In the genomic region with DNA sequence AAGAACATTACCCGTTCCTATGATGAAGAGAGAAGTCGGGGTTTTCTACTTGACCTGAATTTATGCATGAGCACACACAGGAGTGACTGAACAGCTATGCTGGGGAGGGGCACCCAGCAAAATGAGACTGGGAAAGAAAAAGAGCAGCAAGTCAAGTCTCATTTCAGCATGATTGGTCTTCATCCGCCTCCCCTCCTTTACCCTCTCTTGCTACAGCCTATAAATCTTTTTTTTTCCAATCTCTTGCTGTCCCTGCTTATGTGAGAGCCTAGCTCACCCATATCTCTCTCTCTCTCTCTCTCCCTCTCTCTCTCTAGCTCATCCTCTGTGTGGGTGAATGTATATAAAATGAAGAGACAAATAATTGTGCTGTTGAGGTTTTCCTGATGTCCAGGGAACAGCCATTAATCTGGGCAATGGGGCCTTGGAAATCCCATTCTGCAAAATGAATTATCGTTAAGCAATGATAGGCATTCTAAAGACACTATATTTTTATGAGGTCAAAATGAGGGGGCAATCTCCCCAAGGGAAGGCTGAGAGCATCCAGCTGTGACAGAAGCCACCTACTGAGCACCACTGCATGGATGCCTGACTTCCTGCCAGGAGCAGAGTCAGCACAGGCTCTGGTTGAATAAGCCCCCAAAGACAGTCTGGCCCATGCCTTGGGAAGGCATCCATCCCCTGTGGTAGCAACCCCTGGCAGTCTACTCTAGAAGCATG, we compare ENCODE assay signal across 10 mouse cellular contexts.
DNase-seq lines count a peak whose midpoint lies in the region; ATAC-seq and TF ChIP-seq lines count a peak whose summit lies in the region.
"Had no signal": no experiment of that assay in that cellular context is flagged by ENCODE, and none has a peak within 500 bp of the region (broad histone marks: within the 10 kb centered on the region; RNA-seq: fewer than 3 reads in every experiment).

No protein-coding gene starts in this region.

- H3K9me3 ChIP-seq in lung, postnatal 0 days (ENCODE audit: low read length): no peaks in the 10 kb centered on the region
- no peaks in the 10 kb centered on the region for H3K9me3 ChIP-seq in hindbrain, embryonic 15.5 days
- no peaks in the 10 kb centered on the region for H3K9me3 ChIP-seq in stomach, embryonic 15.5 days

- WGBS in lung, postnatal 0 days: 49% methylated on average over 4 of the region's 4 CpGs
- WGBS in lung, adult 2 months: 63% methylated on average over 4 of the region's 4 CpGs
- 18% methylated on average over 4 of the region's 4 CpGs for WGBS in hindbrain, embryonic 15.5 days
- 31% methylated on average over 4 of the region's 4 CpGs for WGBS in stomach, embryonic 15.5 days

- peak overlapping the region; percentile 10; the same call in 1 of the 2 replicates for H3K27ac ChIP-seq in lung, postnatal 0 days (ENCODE audit: low read length)
- peak overlapping the region; percentile 76 for H3K27ac ChIP-seq in hindbrain, embryonic 15.5 days (replicated peaks)
- peak overlapping the region; percentile 31; the same call in 1 of the 2 replicates for H3K27ac ChIP-seq in stomach, embryonic 15.5 days
- H3K27ac ChIP-seq: macrophage had no signal

- no peak for TF ChIP-seq CTCF in lung, postnatal 0 days (IDR thresholded peaks at IDR 0.05)
- TF ChIP-seq CTCF in lung, adult 2 months (IDR thresholded peaks at IDR 0.05; ENCODE audit: insufficient read depth, low read length): no peak

- H3K9ac ChIP-seq in lung, postnatal 0 days (replicated peaks; ENCODE audit: low read depth): no peak overlapping the region
- no peak overlapping the region; the same call in 1 of the 2 replicates for H3K9ac ChIP-seq in hindbrain, embryonic 15.5 days
- no peak overlapping the region for H3K9ac ChIP-seq in stomach, embryonic 15.5 days

- H3K4me1 ChIP-seq in lung, postnatal 0 days (ENCODE audit: insufficient read depth, low read depth, low read length): peaks cover 10% of the 10 kb centered on the region; the same call in 1 of the 2 replicates
- peaks cover 3% of the 10 kb centered on the region; the same call in 1 of the 2 replicates for H3K4me1 ChIP-seq in lung, adult 2 months (ENCODE audit: control insufficient read depth, insufficient read depth, low read length)
- peaks cover 74% of the 10 kb centered on the region for H3K4me1 ChIP-seq in hindbrain, embryonic 15.5 days (replicated peaks)
- peaks cover 28% of the 10 kb centered on the region for H3K4me1 ChIP-seq in stomach, embryonic 15.5 days

- peak; percentile 70 for ATAC-seq in lung, postnatal 0 days
- peak; percentile 35 for ATAC-seq in hindbrain, embryonic 15.5 days (ENCODE audit: low FRiP score, low read depth)
- ATAC-seq in stomach, embryonic 15.5 days (ENCODE audit: insufficient read depth, low FRiP score, low read depth): peak; percentile 51; the same call in 1 of the 2 replicates

- H3K36me3 ChIP-seq in lung, postnatal 0 days (ENCODE audit: insufficient read depth, low read length): no peaks in the 10 kb centered on the region
- no peaks in the 10 kb centered on the region for H3K36me3 ChIP-seq in hindbrain, embryonic 15.5 days
- no peaks in the 10 kb centered on the region for H3K36me3 ChIP-seq in stomach, embryonic 15.5 days

- TF ChIP-seq EP300 in lung, postnatal 0 days (IDR thresholded peaks at IDR 0.05): no peak

- H3K27me3 ChIP-seq in lung, postnatal 0 days (replicated peaks; ENCODE audit: insufficient read depth, low read length): no peaks in the 10 kb centered on the region
- H3K27me3 ChIP-seq in hindbrain, embryonic 15.5 days: no peaks in the 10 kb centered on the region
- no peaks in the 10 kb centered on the region for H3K27me3 ChIP-seq in stomach, embryonic 15.5 days (replicated peaks)

- peak; percentile 76 for DNase-seq in lung, postnatal 0 days (ENCODE audit: low spot score)
- DNase-seq in lung, adult 2 months: no peak
- DNase-seq in lung, postnatal 4 days: peak; percentile 28 to 71
- no peak for DNase-seq in liver
- no peak for DNase-seq in cerebellum, postnatal 36 days
- no peak for DNase-seq in layer of hippocampus, adult 18-20 months (ENCODE audit: low spot score in 2 of 2)
- DNase-seq: right cerebral cortex, postnatal 25 days had no signal

- H3K4me3 ChIP-seq in lung, postnatal 0 days (ENCODE audit: low read depth, low read length): no peak overlapping the region; the same call in 1 of the 2 replicates
- H3K4me3 ChIP-seq in lung, adult 2 months (replicated peaks; ENCODE audit: extremely low read depth, low read depth, low read length): no peak overlapping the region
- H3K4me3 ChIP-seq in hindbrain, embryonic 15.5 days: no peak overlapping the region
- no peak overlapping the region for H3K4me3 ChIP-seq in stomach, embryonic 15.5 days (replicated peaks)

- no peak for TF ChIP-seq POLR2A in lung, adult 2 months (IDR thresholded peaks at IDR 0.05; ENCODE audit: borderline replicate concordance, extremely low read depth, low read depth, low read length)

- no peak overlapping the region for H3K4me2 ChIP-seq in lung, postnatal 0 days (replicated peaks; ENCODE audit: low read depth, low read length)
- peak overlapping the region; percentile 35 for H3K4me2 ChIP-seq in hindbrain, embryonic 15.5 days
- H3K4me2 ChIP-seq in stomach, embryonic 15.5 days: no peak overlapping the region

Comparison
In these comparisons a context has a peak if more than half of its experiments do, and no peak if none do; other contexts are left out.
1. DNase-seq: peak in lung, postnatal 0 days (single experiment) and lung, postnatal 4 days (2 of 2); none in lung, adult 2 months (single experiment), liver (single experiment), cerebellum, postnatal 36 days (0 of 2) and layer of hippocampus, adult 18-20 months (0 of 2).
2. H3K27ac ChIP-seq: peak in every context shown above with its lines; median percentile 76 in hindbrain, embryonic 15.5 days; 31 in stomach, embryonic 15.5 days; 10 in lung, postnatal 0 days.
3. Peak in every context shown above with its lines, with median percentiles within 50 percentile points of each other: ATAC-seq.